Mouse (Mus musculus): ENCODE measurements around the gene Htr1d.

DNA sequence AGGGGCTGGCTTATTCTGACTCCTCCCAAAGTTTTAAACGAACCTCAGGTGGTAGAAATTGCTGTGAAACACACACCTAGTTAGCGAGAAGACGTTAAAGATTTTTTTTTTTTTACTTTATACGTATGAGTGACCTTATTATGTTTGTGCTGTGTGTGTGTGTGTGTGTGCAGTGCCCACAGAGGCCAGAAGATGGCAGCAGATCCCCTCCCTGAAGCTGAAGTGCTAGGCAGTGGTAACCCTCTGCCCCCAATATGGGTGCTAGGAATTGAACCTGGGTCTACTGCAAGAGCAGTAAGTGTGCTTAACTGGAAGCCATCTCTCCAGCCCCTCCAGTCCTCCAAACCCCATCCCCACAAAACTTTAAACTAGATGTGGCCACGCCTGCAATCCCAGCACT, 40.3 kb upstream of the Htr1d start:
- TF ChIP-seq POLR2A (IDR thresholded peaks at IDR 0.05; ENCODE audit: borderline replicate concordance, low read depth, low read length) (no peak), CTCF (IDR thresholded peaks at IDR 0.05; ENCODE audit: low read depth, low read length) (no peak)

Data from bone marrow macrophage, adult 2 months (primary cell).